Mouse (Mus musculus) layer of hippocampus, adult 9-11 months (tissue): ENCODE measurements around the gene Adamtsl4.
"Not testable (repeated sequence)": the region's sequence is repeated elsewhere in the genome, so short reads cannot be mapped to it uniquely, and the experiment has no call there.

Experiments used
- DNase-seq: peaks from one replicate; pipeline ENCODE4 v3.0.0; 2022

Adamtsl4 gene

GRCm38 (mm10) chr3:95698286-95698685 is 10.6 kb upstream of the Adamtsl4 start:
- DNase-seq, result no peak

- no peak for DNase-seq
Measured at GRCm38 (mm10) chr3:95696360-95696759, 8.6 kb upstream of the Adamtsl4 start.

- DNase-seq, result no peak
Measured at GRCm38 (mm10) chr3:95695796-95696195, 8.1 kb upstream of the Adamtsl4 start.

GRCm38 (mm10) chr3:95694808-95695703 is 7.3 kb upstream of the Adamtsl4 start:
- no peak for DNase-seq

- DNase-seq, result no peak
Measured at GRCm38 (mm10) chr3:95693821-95694807, 6.4 kb upstream of the Adamtsl4 start.

- DNase-seq, result no peak
Measured at GRCm38 (mm10) chr3:95692677-95693076, 5.0 kb upstream of the Adamtsl4 start.

- not testable (repeated sequence) for DNase-seq
Measured at GRCm38 (mm10) chr3:95690552-95690951, 2.8 kb upstream of the Adamtsl4 start.

- DNase-seq, result no peak
Measured at GRCm38 (mm10) chr3:95689940-95690339, 2.2 kb upstream of the Adamtsl4 start.

GRCm38 (mm10) chr3:95689171-95689915 is 1.6 kb upstream of the Adamtsl4 start:
- DNase-seq, result no peak

GRCm38 (mm10) chr3:95687168-95687523 is 571 bp downstream of the Adamtsl4 start:
- DNase-seq, result no peak

- no peak for DNase-seq
Measured at GRCm38 (mm10) chr3:95686492-95687167, 1.1 kb downstream of the Adamtsl4 start.

GRCm38 (mm10) chr3:95685701-95686100 is 2.0 kb downstream of the Adamtsl4 start:
- no peak for DNase-seq

- DNase-seq, result no peak
Measured at GRCm38 (mm10) chr3:95685301-95685700, 2.4 kb downstream of the Adamtsl4 start.

GRCm38 (mm10) chr3:95684846-95685245 is 2.9 kb downstream of the Adamtsl4 start:
- no peak for DNase-seq

GRCm38 (mm10) chr3:95682878-95683277 is 4.8 kb downstream of the Adamtsl4 start:
- DNase-seq, result no peak

- no peak for DNase-seq
Measured at GRCm38 (mm10) chr3:95681365-95681764, 6.4 kb downstream of the Adamtsl4 start.

GRCm38 (mm10) chr3:95680673-95681072 is 7.0 kb downstream of the Adamtsl4 start:
- DNase-seq, result no peak

- no peak for DNase-seq
Measured at GRCm38 (mm10) chr3:95679551-95679950, 8.2 kb downstream of the Adamtsl4 start.

- DNase-seq, result no peak
Measured at GRCm38 (mm10) chr3:95677420-95678090, 10.2 kb downstream of the Adamtsl4 start.

GRCm38 (mm10) chr3:95676745-95677419 is 10.8 kb downstream of the Adamtsl4 start:
- peak; percentile 63 for DNase-seq
